Mouse (Mus musculus) monocyte, adult 5-6 weeks (primary cell): Measurements from ENCODE around the gene Btbd7. TPM values are rescaled to one million over a fixed set of nuclear protein-coding genes. Genes with fewer than 3 reads are reported as not detected.

Source experiments
- ATAC-seq: fragments of 153-309, 156-312 bp; replicated peaks from 2 replicates; pipeline ENCODE4 v1.8.0; 2017; ENCODE audit warnings: mild to moderate bottlenecking; ENCODE audit not compliant: low TSS enrichment, insufficient number of reproducible peaks, severe bottlenecking, poor library complexity, low FRiP score
- total RNA-seq: library from RNA; stranded (forward); fragments of 200-1000, 200-491, 200-594 nt; gene quantifications from 3 replicates; pipeline ENCODE4 v1.2.3, GENCODE M21; 2017

Btbd7 gene
- total RNA-seq, 1 experiment from 2014 or later, result 27.2 TPM

GRCm38 (mm10) chr12:102743589-102744574 lies 134.4 kb downstream of the Btbd7 start, which contains the start of the genes Moap1 and Tmem251:
Gene Moap1, minus strand, starts transcription at chr12:102743661.
Gene Tmem251, plus strand, starts transcription at chr12:102743762.
- ATAC-seq, result peak; percentile 82

DNA sequence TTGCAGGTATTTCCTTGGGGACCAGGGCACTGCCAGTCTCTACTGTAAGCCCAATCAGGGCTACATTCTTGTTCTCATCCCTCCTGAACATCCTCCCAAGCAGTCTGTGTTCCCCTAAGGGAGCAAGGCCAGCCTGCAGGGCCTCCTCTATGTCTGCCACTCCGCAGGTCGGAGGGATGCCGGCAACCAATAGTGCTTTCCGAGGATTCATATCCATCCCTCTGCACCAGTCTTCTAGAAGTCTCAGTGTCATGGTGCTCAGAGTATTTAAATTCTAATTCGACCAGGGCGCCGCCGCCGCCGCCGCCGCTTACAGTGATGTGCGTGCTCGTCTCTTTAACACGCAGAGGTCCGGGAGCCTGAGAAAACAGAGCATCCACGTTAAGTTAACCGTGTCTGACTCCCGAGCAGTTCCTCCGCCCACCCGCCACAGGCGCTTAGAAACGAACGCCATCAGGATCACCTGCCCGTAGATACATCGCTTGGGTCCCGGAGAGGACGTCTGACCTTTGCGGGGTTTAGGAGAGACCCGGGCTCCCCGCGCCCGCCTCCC lies 135.2 kb downstream of the Btbd7 start:
- ATAC-seq, result no peak; the same call in 1 of the 2 replicates

DNA sequence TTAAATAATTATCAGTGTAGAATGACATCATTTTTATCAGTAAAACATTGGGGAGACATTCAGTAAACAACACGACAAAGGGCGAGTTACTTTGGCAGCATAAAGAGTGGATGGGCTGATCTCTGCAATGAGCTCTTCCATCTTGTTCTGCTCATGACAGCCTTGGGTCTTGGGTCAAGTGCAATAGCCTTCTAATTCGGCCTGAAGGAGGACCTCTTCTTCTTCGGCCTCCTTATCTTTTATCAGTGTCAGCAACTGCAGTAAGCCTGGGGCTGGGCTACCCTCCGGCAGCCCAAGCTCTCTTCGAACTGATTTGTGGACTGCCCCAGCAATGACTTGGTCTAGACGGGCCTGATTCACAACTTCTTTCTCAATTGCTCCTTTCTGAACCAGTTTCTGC lies 136.2 kb downstream of the Btbd7 start:
- no peak for ATAC-seq

DNA sequence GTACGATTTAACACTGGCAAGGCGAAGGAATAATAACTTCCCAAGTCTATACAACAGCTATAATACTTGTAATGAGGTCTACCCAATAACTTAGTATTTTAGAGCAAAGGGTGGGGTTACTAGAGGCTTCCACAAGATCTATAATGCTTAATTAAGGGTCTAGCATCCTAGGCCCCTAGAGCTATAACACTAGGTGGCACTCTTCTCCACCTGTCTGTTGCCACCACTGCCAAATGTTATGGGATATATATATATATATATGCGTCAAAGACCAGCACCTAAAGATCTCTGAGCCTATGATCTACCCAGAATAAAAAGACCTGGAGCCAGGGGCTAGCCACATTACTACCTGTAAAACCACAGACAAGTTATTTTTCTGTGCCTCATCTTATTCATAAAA lies 138.0 kb downstream of the Btbd7 start:
- no peak for ATAC-seq

- no peak for ATAC-seq
These were observed 139.2 kb downstream of the Btbd7 start for GRCm38 (mm10) chr12:102739096-102739495.

GRCm38 (mm10) chr12:102733381-102733780 lies 144.9 kb downstream of the Btbd7 start:
- peak; percentile 85 for ATAC-seq

- no peak for ATAC-seq
These were observed 147.3 kb downstream of the Btbd7 start for GRCm38 (mm10) chr12:102730798-102731619.

Other genes with a start within 250 kb of the Btbd7 start
- gene Itpk1, start 173.5 kb downstream of the Btbd7 start, total RNA-seq, result 21.2 to 31.3 TPM (median 22.5 TPM) in 3 replicates
- 3.3 to 8.5 TPM (median 4.2 TPM) in 3 replicates for gene Moap1, start 134.8 kb downstream of the Btbd7 start, total RNA-seq
- 15.3 to 22.6 TPM (median 18.9 TPM) in 3 replicates for gene Tmem251, start 134.7 kb downstream of the Btbd7 start, total RNA-seq
- not detected in 3 replicates for gene Gm28051, start 120.7 kb downstream of the Btbd7 start, total RNA-seq
- 18.9 to 33.7 TPM (median 25.4 TPM) in 3 replicates for gene Gon7, start 120.7 kb downstream of the Btbd7 start, total RNA-seq
- gene Ubr7, start 120.5 kb downstream of the Btbd7 start, total RNA-seq, result 26.8 to 31.2 TPM (median 27.0 TPM) in 3 replicates
- 2.5 to 8.0 TPM (median 2.5 TPM) in 3 replicates for gene Gm20604, start 119.8 kb downstream of the Btbd7 start, total RNA-seq
- not detected in 3 replicates for gene Cox8c, start 20.8 kb upstream of the Btbd7 start, total RNA-seq
- gene Unc79, start 70.4 kb upstream of the Btbd7 start, total RNA-seq, result 0.19 TPM in 1 of 3 replicates, not detected in the others